Mouse (Mus musculus) intestine, embryonic 16.5 days (tissue): ENCODE measurements around the gene Gm37240. TPM values are rescaled to one million over a fixed set of nuclear protein-coding genes. Genes with fewer than 3 reads are reported as not detected.

Experiments
- ATAC-seq: fragments of 200-750 bp; cut with Nextera tagmentation; 2 replicates; pipeline ENCODE4 v1.8.0; 2017; ENCODE audit warnings: moderate TSS enrichment, moderate library complexity
- H3K27ac ChIP-seq: fragments of 300-500 bp; sonication (generic); 2 replicates; pipeline ENCODE4 v1.5.1; 2014; ENCODE audit warnings: mild to moderate bottlenecking, low read length
- H3K27me3 ChIP-seq: fragments of 300-500 bp; sonication (generic); replicated peaks from 2 replicates; pipeline ENCODE4 v1.6.1; 2014; ENCODE audit warnings: low read length, control low read depth, mixed read lengths; ENCODE audit not compliant: control insufficient read depth, insufficient read depth
- H3K36me3 ChIP-seq: fragments of 300-500 bp; sonication (generic); 2 replicates; pipeline ENCODE4 v1.6.1; 2014; ENCODE audit warnings: low read length, control low read depth; ENCODE audit not compliant: control insufficient read depth, insufficient read depth
- H3K4me1 ChIP-seq: fragments of 300-500 bp; sonication (generic); 2 replicates; pipeline ENCODE4 v1.6.1; 2014; ENCODE audit warnings: low read length, control low read depth, mixed read lengths; ENCODE audit not compliant: control insufficient read depth, insufficient read depth
- H3K4me2 ChIP-seq: fragments of 300-500 bp; sonication (generic); 2 replicates; pipeline ENCODE4 v1.6.1; 2014; ENCODE audit warnings: low read depth, low read length, control low read depth
- H3K4me3 ChIP-seq: fragments of 300-500 bp; sonication (generic); 2 replicates; pipeline ENCODE4 v1.5.1; 2014; ENCODE audit warnings: mild to moderate bottlenecking, low read length
- H3K9ac ChIP-seq: fragments of 300-500 bp; sonication (generic); 2 replicates; pipeline ENCODE4 v1.6.1; 2014; ENCODE audit warnings: low read depth, low read length
- H3K9me3 ChIP-seq: fragments of 300-500 bp; sonication (generic); 2 replicates; pipeline ENCODE4 v1.6.1; 2016; ENCODE audit warnings: low read length, control low read depth; ENCODE audit not compliant: control insufficient read depth
- WGBS: fragments of 180-500 bp; shearing (Covaris S2); extraction: QIAGEN DNeasy Blood & Tissue Kit; methylation state at CpG from one replicate; pipeline ENCODE4 v1.1.7; 2014; 5-methylcytosine and 5-hydroxymethylcytosine counted together
- polyA plus RNA-seq: library from polyadenylated mRNA; unstranded; fragments of >200 nt; fragmentation: Nextera tagmentation; extraction: Ambion mirVana; gene quantifications from 2 replicates; pipeline ENCODE4 v1.2.1, GENCODE M21; 2015

Gene Gm37240
- polyA plus RNA-seq, 1 experiment from 2014 or later: 6.8 TPM

DNA sequence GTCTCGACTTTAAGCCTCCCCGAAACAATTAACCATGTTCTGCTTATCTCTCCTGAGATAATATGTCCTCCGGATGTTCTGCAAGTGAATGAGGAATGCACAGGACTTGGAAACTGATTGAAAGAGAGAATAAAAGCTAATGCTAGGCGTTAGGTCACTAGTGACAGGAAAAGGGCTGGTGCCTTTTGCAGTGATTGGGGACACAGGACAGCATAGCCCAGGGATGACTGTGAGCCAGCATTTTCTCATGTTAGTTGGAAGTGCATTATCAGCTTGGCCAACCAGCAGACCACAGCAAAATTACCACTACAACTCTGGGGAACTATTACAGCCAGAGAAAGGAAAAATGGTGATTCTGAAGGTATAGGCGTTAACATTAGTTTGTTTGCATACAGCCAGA is 1163.3 kb downstream of the Gm37240 start:
- H3K4me1 ChIP-seq: no peaks in the 10 kb centered on the region
- no peak for ATAC-seq
- no peaks in the 10 kb centered on the region for H3K36me3 ChIP-seq
- H3K27me3 ChIP-seq: no peaks in the 10 kb centered on the region; the same call in 1 of the 2 replicates
- no peaks in the 10 kb centered on the region for H3K9me3 ChIP-seq
- H3K4me2 ChIP-seq: no peak overlapping the region
- no peak overlapping the region for H3K4me3 ChIP-seq
- H3K27ac ChIP-seq: no peak overlapping the region
- WGBS: 51% methylated on average over 5 of the region's 5 CpGs
- no peak overlapping the region for H3K9ac ChIP-seq

DNA sequence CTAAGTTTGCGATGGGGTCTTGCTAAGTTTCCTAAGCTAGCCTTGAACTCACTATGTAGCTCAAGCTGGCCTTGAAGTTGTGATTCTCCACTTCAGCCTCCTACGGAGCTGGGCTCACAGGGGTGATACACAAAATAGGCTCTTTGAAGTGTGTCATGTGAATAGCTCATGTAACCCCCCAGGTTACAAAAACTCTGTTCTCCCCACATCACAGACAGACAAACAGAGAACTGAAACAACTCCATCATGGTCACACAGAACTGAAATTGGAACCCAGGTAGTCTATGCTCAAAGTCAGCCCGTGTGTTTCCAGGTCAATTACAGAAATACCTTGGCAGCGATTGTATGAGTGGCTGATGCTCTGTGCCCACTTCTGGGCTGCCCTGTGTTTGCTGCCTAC is 1164.6 kb downstream of the Gm37240 start:
- Histone ChIP-seq H3K27ac (no peak overlapping the region), H3K9me3 (no peaks in the 10 kb centered on the region), H3K36me3 (no peaks in the 10 kb centered on the region), H3K4me1 (no peaks in the 10 kb centered on the region), H3K4me3 (no peak overlapping the region), H3K27me3 (no peaks in the 10 kb centered on the region; the same call in 1 of the 2 replicates), H3K9ac (no peak overlapping the region), H3K4me2 (no peak overlapping the region)
- ATAC-seq: no peak
- 91% methylated on average over 4 of the region's 4 CpGs for WGBS

DNA sequence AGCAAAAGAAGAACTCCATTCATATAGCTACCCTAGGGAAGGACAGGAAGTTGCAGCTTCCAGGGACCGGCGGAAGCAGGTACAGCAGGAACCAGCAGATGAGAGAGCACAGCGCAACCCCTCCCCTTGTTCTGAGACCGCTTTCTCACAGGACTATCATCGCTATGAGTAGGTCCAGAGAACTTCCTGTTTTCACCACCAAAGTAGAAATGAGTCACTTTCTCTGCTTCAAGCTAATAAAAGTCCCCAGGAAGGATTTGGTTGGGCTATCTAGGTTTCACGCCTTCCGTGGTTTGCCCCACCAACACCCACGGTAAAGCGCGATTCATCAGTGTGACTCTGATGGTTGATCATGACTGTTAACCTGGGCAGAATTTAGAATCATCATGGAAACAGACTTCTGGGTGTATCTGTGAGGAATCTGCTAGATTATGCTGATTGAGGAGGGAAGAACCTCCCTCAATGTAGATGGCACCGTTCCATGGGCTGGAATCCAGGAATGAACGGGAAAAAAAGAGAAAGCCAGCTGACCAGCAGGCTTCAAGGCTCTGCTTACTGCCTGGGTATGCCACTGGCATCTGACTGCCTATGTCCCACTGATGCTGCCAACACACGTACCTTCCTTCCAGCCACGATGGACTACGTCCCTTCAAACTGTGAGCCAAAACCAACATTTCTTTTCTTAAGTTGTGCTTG is 1172.1 kb downstream of the Gm37240 start:
- Histone ChIP-seq H3K4me2 (no peak overlapping the region), H3K9me3 (no peaks in the 10 kb centered on the region), H3K27me3 (no peaks in the 10 kb centered on the region), H3K4me3 (no peak overlapping the region), H3K4me1 (no peaks in the 10 kb centered on the region), H3K36me3 (no peaks in the 10 kb centered on the region), H3K9ac (no peak overlapping the region), H3K27ac (no peak overlapping the region)
- ATAC-seq: no peak
- WGBS: 92% methylated on average over 15 of the region's 15 CpGs

DNA sequence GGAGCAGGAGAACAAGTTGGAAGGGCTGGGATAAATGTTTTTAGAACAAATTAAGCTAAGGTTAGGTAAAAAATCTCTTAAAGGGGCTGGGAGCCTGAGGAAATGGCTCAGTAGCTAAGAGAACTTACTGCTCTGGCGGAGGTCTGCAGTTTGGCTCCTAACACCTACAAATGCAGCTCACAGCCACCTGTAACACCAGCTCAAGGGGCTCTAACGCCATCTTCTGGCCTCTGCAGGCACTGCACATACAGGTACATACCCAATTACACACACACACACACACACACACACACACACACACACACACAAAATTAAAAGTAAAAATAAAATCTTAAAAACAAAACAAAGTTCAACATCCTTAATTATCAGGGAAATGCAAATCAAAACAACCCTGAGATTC is 1174.4 kb downstream of the Gm37240 start:
- H3K4me2 ChIP-seq: no peak overlapping the region
- H3K9me3 ChIP-seq: no peaks in the 10 kb centered on the region
- no peak for ATAC-seq
- H3K4me1 ChIP-seq: no peaks in the 10 kb centered on the region
- H3K27ac ChIP-seq: no peak overlapping the region
- no peaks in the 10 kb centered on the region for H3K36me3 ChIP-seq
- 54% methylated on average over 2 of the region's 2 CpGs for WGBS
- H3K4me3 ChIP-seq: no peak overlapping the region
- H3K27me3 ChIP-seq: no peaks in the 10 kb centered on the region
- H3K9ac ChIP-seq: no peak overlapping the region

DNA sequence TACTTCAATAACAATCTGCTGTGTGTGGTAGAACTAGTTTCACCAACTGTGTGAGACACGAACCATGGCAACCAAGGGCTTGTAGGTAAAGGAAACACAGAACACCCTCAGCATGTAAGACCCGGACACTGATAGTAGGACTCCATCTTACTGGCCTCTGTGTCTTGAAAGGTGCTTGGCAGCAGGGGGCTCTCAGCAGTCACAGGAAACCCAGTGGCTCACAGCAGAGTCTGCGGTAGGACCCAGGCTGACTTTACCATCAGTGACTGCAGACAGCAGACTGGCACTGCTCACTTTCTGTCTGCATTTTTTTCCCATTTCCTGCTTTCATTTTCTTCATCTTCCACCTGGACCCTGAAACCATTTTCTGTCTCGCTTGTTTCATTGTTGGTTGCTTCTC is 1176.6 kb downstream of the Gm37240 start:
- ATAC-seq: no peak
- Histone ChIP-seq H3K36me3 (peaks cover 3% of the 10 kb centered on the region; the same call in 1 of the 2 replicates), H3K4me2 (no peak overlapping the region), H3K27ac (no peak overlapping the region), H3K4me3 (no peak overlapping the region), H3K9me3 (no peaks in the 10 kb centered on the region), H3K9ac (no peak overlapping the region), H3K27me3 (no peaks in the 10 kb centered on the region), H3K4me1 (no peaks in the 10 kb centered on the region)
- WGBS: 78% methylated on average over 4 of the region's 4 CpGs

DNA sequence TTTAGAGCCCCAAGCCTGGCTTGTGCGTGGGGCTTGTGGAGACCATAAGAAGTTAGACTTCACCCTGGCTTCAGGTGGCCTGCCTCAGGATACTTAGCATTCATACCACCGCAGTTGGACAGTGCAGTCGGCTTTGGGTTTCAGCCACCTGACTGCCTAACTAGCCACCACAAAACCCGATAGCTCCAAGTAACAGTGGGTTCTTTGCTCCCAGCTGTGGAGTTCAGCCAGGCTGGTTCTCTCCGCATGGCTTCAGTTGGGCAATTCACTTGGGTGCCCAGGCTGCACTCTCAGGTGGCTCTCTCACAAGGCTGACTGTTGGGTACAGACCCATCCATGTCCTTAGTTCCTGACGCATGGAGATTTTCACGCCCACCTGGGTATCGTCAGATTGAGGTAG is 1177.4 kb downstream of the Gm37240 start:
- H3K27ac ChIP-seq: no peak overlapping the region
- H3K4me3 ChIP-seq: no peak overlapping the region
- ATAC-seq: no peak
- H3K4me2 ChIP-seq: no peak overlapping the region
- no peaks in the 10 kb centered on the region for H3K9me3 ChIP-seq
- WGBS: 88% methylated on average over 8 of the region's 8 CpGs
- H3K36me3 ChIP-seq: peaks cover 3% of the 10 kb centered on the region; the same call in 1 of the 2 replicates
- no peak overlapping the region for H3K9ac ChIP-seq
- H3K4me1 ChIP-seq: no peaks in the 10 kb centered on the region
- H3K27me3 ChIP-seq: no peaks in the 10 kb centered on the region

DNA sequence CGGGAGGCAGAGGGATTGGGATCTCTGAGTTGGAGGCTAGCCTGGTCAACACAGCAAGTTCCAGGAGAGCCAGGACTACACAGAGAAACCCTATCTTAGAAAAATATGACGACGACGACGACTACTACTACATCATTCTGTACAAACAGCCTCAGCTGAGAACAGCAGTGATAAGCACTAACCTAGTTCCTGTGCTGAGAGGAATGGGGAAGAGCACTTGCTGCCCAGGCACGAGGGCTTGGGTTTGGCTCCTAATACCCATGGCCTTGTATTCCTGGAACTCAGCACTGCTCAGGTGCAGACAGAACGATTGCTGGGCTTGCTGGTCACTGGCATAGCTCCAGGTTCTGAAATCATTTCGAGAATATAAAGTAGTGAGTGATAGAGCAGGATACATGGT is 1178.2 kb downstream of the Gm37240 start:
- H3K27me3 ChIP-seq: no peaks in the 10 kb centered on the region
- no peaks in the 10 kb centered on the region for H3K4me1 ChIP-seq
- no peak for ATAC-seq
- no peak overlapping the region for H3K9ac ChIP-seq
- 74% methylated on average over 8 of the region's 8 CpGs for WGBS
- H3K4me3 ChIP-seq: no peak overlapping the region
- H3K4me2 ChIP-seq: no peak overlapping the region
- no peak overlapping the region for H3K27ac ChIP-seq
- peaks cover 3% of the 10 kb centered on the region; the same call in 1 of the 2 replicates for H3K36me3 ChIP-seq
- H3K9me3 ChIP-seq: no peaks in the 10 kb centered on the region

DNA sequence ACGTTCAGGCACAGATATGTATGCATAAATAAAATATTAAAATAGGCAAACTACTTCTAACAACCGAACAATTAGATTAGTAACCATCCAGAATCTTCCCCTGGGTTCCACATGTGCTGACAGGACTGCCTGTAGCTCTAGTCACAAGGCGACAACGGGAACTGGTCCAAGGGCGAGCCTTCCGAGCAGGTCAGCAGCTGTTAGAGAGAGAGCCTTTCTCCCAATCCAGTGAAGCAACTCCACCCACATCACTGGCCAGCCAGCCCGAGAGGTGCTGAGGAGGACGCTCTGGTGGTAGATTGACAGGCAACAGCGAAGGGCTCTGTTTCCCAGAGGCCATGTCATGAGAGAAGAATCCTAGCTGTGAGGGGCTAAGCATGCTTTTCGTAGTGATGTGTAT is 1178.8 kb downstream of the Gm37240 start:
- Histone ChIP-seq H3K27ac (no peak overlapping the region), H3K4me3 (no peak overlapping the region), H3K9ac (no peak overlapping the region), H3K9me3 (no peaks in the 10 kb centered on the region), H3K36me3 (peaks cover 3% of the 10 kb centered on the region; the same call in 1 of the 2 replicates), H3K27me3 (no peaks in the 10 kb centered on the region), H3K4me1 (no peaks in the 10 kb centered on the region), H3K4me2 (no peak overlapping the region)
- no peak for ATAC-seq
- 77% methylated on average over 10 of the region's 10 CpGs for WGBS

DNA sequence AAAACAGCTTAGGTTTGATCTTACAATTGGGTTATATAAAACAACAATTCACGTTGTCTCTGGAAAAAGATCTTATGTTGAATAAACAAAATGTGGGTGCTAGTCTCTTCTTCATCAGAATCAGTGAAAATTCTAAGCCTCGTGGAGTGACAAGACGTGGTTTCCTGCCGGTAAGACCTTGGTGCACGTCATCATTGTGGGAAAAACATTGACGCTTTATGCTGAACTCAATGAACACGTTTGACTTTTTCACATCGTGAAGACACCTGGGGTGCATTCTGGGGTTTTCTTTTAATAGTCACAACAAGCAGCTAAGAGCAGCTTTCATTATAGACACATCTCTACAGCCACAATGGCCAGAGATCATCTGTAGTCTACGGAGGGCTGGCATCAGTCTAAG is 1182.1 kb downstream of the Gm37240 start:
- no peaks in the 10 kb centered on the region for H3K27me3 ChIP-seq
- no peak overlapping the region for H3K4me3 ChIP-seq
- no peak overlapping the region for H3K27ac ChIP-seq
- H3K9me3 ChIP-seq: no peaks in the 10 kb centered on the region
- H3K4me2 ChIP-seq: no peak overlapping the region
- 86% methylated on average over 9 of the region's 9 CpGs for WGBS
- no peak for ATAC-seq
- no peaks in the 10 kb centered on the region for H3K4me1 ChIP-seq
- no peak overlapping the region for H3K9ac ChIP-seq
- peaks cover 3% of the 10 kb centered on the region; the same call in 1 of the 2 replicates for H3K36me3 ChIP-seq
